Mouse (Mus musculus) spleen, adult 2 months (tissue): ENCODE measurements around the gene Hao2.

Source experiments
- CTCF ChIP-seq: fragments of 200-500 bp; IDR thresholded peaks from 2 replicates; pipeline ENCODE4 v1.5.1; 2011; ENCODE audit warnings: mild to moderate bottlenecking, inconsistent platforms; ENCODE audit not compliant: insufficient read depth, insufficient read length, insufficient replicate concordance; ENCODE audit errors: extremely low read depth
- POLR2A ChIP-seq: fragments of 200-500 bp; IDR thresholded peaks from 2 replicates; pipeline ENCODE4 v1.6.1; 2011; ENCODE audit warnings: low read depth, low read length, inconsistent platforms

DNA sequence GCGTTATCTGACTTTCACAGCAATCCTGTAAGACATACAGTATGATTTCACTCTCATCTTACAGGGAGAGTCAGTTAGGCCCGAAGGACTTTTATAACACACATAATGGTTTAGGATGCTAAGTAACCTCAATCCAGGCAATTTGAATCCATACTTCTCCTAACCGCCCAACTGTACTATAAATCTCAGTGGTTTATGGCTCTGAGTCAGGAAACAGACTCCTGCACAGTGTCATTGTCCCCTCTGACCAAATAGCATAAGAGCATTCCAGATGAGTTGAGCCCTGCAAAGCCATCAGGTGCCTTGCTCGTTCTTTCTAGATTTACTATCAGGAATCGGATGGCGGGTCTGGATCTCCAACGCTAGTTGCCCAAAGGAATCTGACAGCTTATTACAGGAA lies 41.6 kb upstream of the Hao2 start:
- TF ChIP-seq POLR2A (no peak), CTCF (no peak)
